Mouse (Mus musculus) heart, postnatal 14 days (tissue): ENCODE data around the gene Slc10a3. TPM values are rescaled to one million over a fixed set of nuclear protein-coding genes. Genes with fewer than 3 reads are reported as not detected.

Experiments used
- total RNA-seq, 2 experiments: library from RNA; stranded (reverse); gene quantifications; 2 replicates each; pipeline ENCODE4 v1.2.3; 2021

The Slc10a3 gene
- total RNA-seq, 2 experiments from 2014 or later, result 5.3 to 5.5 TPM

Other genes starting within 250 kb of the Slc10a3 start
- gene Opn1mw, start 245.9 kb downstream of the Slc10a3 start, total RNA-seq, result not detected
- gene Mecp2, start 238.0 kb downstream of the Slc10a3 start, total RNA-seq, result 10 to 100 TPM; 28.4 to 34.6 TPM
- gene Tex28, start 205.5 kb downstream of the Slc10a3 start, total RNA-seq, result not detected
- gene Tktl1, start 196.1 kb downstream of the Slc10a3 start, total RNA-seq, result not detected
- gene Flna, start 123.5 kb downstream of the Slc10a3 start, total RNA-seq, result 100 to 1,000 TPM; 157 to 168 TPM
- gene Emd, start 118.7 kb downstream of the Slc10a3 start, total RNA-seq, result 10 to 100 TPM; 31.4 to 34.6 TPM
- 100 to 1,000 TPM; 153 to 191 TPM for gene Rpl10, start 102.5 kb downstream of the Slc10a3 start, total RNA-seq
- 10 to 100 TPM; 39.0 to 42.9 TPM for gene Taz, start 91.4 kb downstream of the Slc10a3 start, total RNA-seq
- gene Dnase1l1, start 91.0 kb downstream of the Slc10a3 start, total RNA-seq, result 10 to 100 TPM; 13.2 to 13.3 TPM
- 100 to 1,000 TPM; 122 TPM for gene Atp6ap1, start 76.3 kb downstream of the Slc10a3 start, total RNA-seq
- gene Gdi1, start 68.4 kb downstream of the Slc10a3 start, total RNA-seq, result 10 to 100 TPM; 77.6 to 90.8 TPM
- gene Fam50a, start 60.3 kb downstream of the Slc10a3 start, total RNA-seq, result 10 to 100 TPM; 28.5 to 28.6 TPM
- 1 to 10 TPM in 1 of 2 experiments, under 1 TPM in 1; 0.98 to 1.1 TPM for gene Plxna3, start 44.3 kb downstream of the Slc10a3 start, total RNA-seq
- gene Lage3, start 19.7 kb downstream of the Slc10a3 start, total RNA-seq, result 10 to 100 TPM; 34.7 to 38.3 TPM
- 10 to 100 TPM; 48.1 to 53.6 TPM for gene Ubl4a, start 131 bp downstream of the Slc10a3 start, total RNA-seq
- gene Fam3a, start 19.9 kb upstream of the Slc10a3 start, total RNA-seq, result 10 to 100 TPM; 16.3 to 19.2 TPM
- gene Ikbkg, start 19.9 kb upstream of the Slc10a3 start, total RNA-seq, result 10 to 100 TPM; 46.6 to 52.2 TPM
- gene G6pdx, start 55.8 kb upstream of the Slc10a3 start, total RNA-seq, result 1 to 10 TPM; 6.7 to 8.0 TPM
- not detected for gene Gm6880, start 108.0 kb upstream of the Slc10a3 start, total RNA-seq
- not detected for gene Olfr1326-ps1, start 201.5 kb upstream of the Slc10a3 start, total RNA-seq
- not detected for gene Olfr1325, start 219.3 kb upstream of the Slc10a3 start, total RNA-seq